Mouse (Mus musculus) olfactory bulb, adult 2 months (tissue): ENCODE measurements around the gene Spock1.

ENCODE experiments used
- CTCF ChIP-seq: fragments of 200-500 bp; IDR thresholded peaks from 2 replicates; pipeline ENCODE4 v1.5.1; 2012; ENCODE audit warnings: low read depth, mild to moderate bottlenecking, low read length, moderate library complexity; ENCODE audit not compliant: insufficient read depth
- POLR2A ChIP-seq: fragments of 200-500 bp; IDR thresholded peaks from 2 replicates; pipeline ENCODE4 v1.6.1; 2012; ENCODE audit warnings: mild to moderate bottlenecking, low read depth, low read length, moderate library complexity; ENCODE audit not compliant: insufficient read depth

DNA sequence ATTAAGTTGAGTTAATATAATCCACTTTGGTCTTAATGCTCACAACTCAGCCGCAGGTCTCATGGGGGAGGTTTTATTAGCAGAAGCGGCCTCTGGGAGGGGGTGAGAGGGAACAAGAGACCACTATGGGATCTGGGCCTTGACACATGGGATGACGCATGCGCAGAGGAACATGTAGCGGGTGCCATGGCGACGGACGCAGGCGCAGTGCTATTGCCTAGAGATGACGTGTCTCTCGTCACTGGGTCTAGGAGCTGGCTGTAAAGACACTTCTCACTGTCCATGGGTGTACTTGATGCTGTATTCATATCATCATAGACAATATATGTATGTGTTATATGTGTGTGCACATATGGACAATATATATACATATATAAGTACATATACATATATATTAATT lies 29.3 kb downstream of the Spock1 start:
- TF ChIP-seq CTCF = no peak
- TF ChIP-seq POLR2A = no peak
